Mouse (Mus musculus) bone marrow macrophage, adult 2 months (primary cell): Measurements from ENCODE around the gene Zfp575. TPM values are rescaled to one million over a fixed set of nuclear protein-coding genes. Genes with fewer than 3 reads are reported as not detected.

Experiments used
- H3K27ac ChIP-seq: 2 replicates; pipeline ENCODE4 v1.5.1; 2012; ENCODE audit warnings: low read depth, low read length; ENCODE audit not compliant: insufficient read depth
- H3K4me1 ChIP-seq: 2 replicates; pipeline ENCODE4 v1.6.1; 2012; ENCODE audit warnings: low read length; ENCODE audit not compliant: control insufficient read depth, insufficient read depth
- H3K4me3 ChIP-seq: 2 replicates; pipeline ENCODE4 v1.5.1; 2012; ENCODE audit warnings: mild to moderate bottlenecking, low read length, moderate library complexity; ENCODE audit not compliant: insufficient read depth
- CTCF ChIP-seq: IDR thresholded peaks from 2 replicates; pipeline ENCODE4 v1.5.1; 2012; ENCODE audit warnings: low read depth, mild to moderate bottlenecking, low read length, moderate library complexity
- POLR2A ChIP-seq: IDR thresholded peaks from 2 replicates; pipeline ENCODE4 v1.6.1; 2012; ENCODE audit warnings: mild to moderate bottlenecking, low read depth, low read length, borderline replicate concordance
- polyA plus RNA-seq: library from polyadenylated mRNA; stranded (reverse); fragments of >200 nt; gene quantifications from 2 replicates; pipeline ENCODE4 v1.2.4, GENCODE M21; 2012; ENCODE audit not compliant: missing spikeins, insufficient read depth, insufficient read length

Zfp575 gene
- not detected in 2 replicates for polyA plus RNA-seq

GRCm38 (mm10) chr7:24587330-24588105 lies at the start of gene Zfp575, which contains the start of gene Ethe1:
Gene Zfp575 (minus strand): TSS chr7:24587641.
Gene Ethe1 (plus strand): TSS chr7:24587543.
- Histone ChIP-seq H3K27ac (no peak within 1 kb of the TSS), H3K4me3 (no peak within 1 kb of the TSS), H3K4me1 (peaks cover 3% of the 10 kb centered on the region; the same call in 1 of the 2 replicates)
- TF ChIP-seq CTCF (no peak), POLR2A (no peak)

- Histone ChIP-seq H3K4me3 (no peak overlapping the region), H3K27ac (no peak overlapping the region), H3K4me1 (no peaks in the 10 kb centered on the region)
- no peak for TF ChIP-seq CTCF
- no peak for TF ChIP-seq POLR2A
Observed at GRCm38 (mm10) chr7:24637046-24637445, 49.6 kb upstream of the Zfp575 start.

GRCm38 (mm10) chr7:24636264-24636663 lies 48.8 kb upstream of the Zfp575 start, which contains the start of gene Lypd3:
Gene Lypd3 (plus strand): TSS chr7:24636550.
- no peak within 1 kb of the TSS for H3K4me3 ChIP-seq
- no peaks in the 10 kb centered on the region for H3K4me1 ChIP-seq
- H3K27ac ChIP-seq, result no peak within 1 kb of the TSS
- no peak for TF ChIP-seq POLR2A
- no peak for TF ChIP-seq CTCF

- Histone ChIP-seq H3K4me1 (0 out of 2 replicates have a peak, but pooled peaks cover 2% of the 10 kb centered on the region), H3K4me3 (no peak overlapping the region), H3K27ac (no peak overlapping the region)
- TF ChIP-seq CTCF, result no peak
- no peak for TF ChIP-seq POLR2A
Observed at GRCm38 (mm10) chr7:24630116-24630880, 42.9 kb upstream of the Zfp575 start.

- no peak overlapping the region for H3K27ac ChIP-seq
- H3K4me3 ChIP-seq, result no peak overlapping the region
- no peak for TF ChIP-seq CTCF
- no peak for TF ChIP-seq POLR2A
- 0 out of 2 replicates have a peak, but pooled peaks cover 2% of the 10 kb centered on the region for H3K4me1 ChIP-seq
Observed at GRCm38 (mm10) chr7:24629672-24630071, 42.2 kb upstream of the Zfp575 start.

GRCm38 (mm10) chr7:24628685-24629610 lies 41.5 kb upstream of the Zfp575 start:
- TF ChIP-seq POLR2A (no peak), CTCF (no peak)
- H3K27ac ChIP-seq, result no peak overlapping the region
- peak overlapping the region; percentile 53 for H3K4me3 ChIP-seq
- 0 out of 2 replicates have a peak, but pooled peaks cover 2% of the 10 kb centered on the region for H3K4me1 ChIP-seq

GRCm38 (mm10) chr7:24622967-24623366 lies 35.5 kb upstream of the Zfp575 start:
- no peak overlapping the region for H3K4me3 ChIP-seq
- TF ChIP-seq POLR2A (no peak), CTCF (no peak)
- no peak overlapping the region for H3K27ac ChIP-seq
- H3K4me1 ChIP-seq, result no peaks in the 10 kb centered on the region

GRCm38 (mm10) chr7:24621193-24621592 lies 33.8 kb upstream of the Zfp575 start:
- Histone ChIP-seq H3K4me1 (no peaks in the 10 kb centered on the region), H3K27ac (no peak overlapping the region), H3K4me3 (no peak overlapping the region)
- TF ChIP-seq POLR2A, result no peak
- no peak for TF ChIP-seq CTCF
